Mouse (Mus musculus): ENCODE measurements at regions not wholly inside any gene's neighbourhood (a gene's known extent, or its start where the extent isn't known, plus 50 kb on each side); places are given as distances from the start of the nearest gene placed in this dataset.
"Not testable (repeated sequence)": the region's sequence is repeated elsewhere in the genome, so short reads cannot be mapped to it uniquely, and the experiment has no call there.

DNA sequence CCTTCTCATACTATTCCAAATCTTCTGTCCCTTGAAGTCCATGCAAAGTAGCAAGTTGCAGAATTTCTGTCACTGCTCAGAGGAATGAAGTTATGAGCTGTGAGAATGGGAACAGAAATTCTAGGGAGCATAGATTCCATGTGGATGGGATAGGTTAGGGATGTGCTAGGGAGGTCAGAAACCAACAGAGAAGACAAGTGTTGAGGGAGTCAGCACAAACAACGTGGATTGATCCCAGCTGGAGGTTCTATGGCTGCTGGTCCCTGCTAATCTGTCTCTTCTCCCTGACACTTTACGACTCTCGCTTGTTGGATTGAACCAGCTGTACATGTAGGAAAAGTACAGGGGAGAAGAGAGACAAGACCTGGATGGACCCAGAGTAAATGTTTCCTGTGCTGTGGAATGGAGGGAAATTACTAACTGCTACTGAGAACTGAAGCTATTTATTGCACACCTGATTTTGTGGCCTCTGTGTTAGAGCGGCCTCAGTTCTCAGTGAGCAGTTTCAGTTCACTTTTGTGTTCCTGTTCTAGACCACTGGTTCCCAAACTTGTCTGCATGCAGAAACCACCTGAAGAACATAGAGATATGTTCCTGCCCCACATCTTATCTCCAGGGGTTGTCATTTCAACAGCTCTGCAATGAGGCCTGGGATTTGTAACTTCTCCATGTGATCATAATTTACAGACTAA, 151.0 kb downstream of the Ube2e3 start:
- TF ChIP-seq POLR2A (IDR thresholded peaks at IDR 0.05; ENCODE audit: low read depth, low read length), result no peak
- TF ChIP-seq CTCF (conservative IDR thresholded peaks at IDR 0.05; ENCODE audit: insufficient read depth, insufficient read length, low read depth, low read length), result no peak
- H3K36me3 ChIP-seq (ENCODE audit: control insufficient read depth, insufficient read depth, low read length), result no peaks in the 10 kb centered on the region
- no peak overlapping the region for H3K27ac ChIP-seq (ENCODE audit: insufficient read depth, low read depth, low read length)
- no peaks in the 10 kb centered on the region for H3K4me1 ChIP-seq (ENCODE audit: control insufficient read depth, insufficient read depth, low read length)
- H3K27me3 ChIP-seq (replicated peaks; ENCODE audit: control insufficient read depth, insufficient read depth, low read length), result no peaks in the 10 kb centered on the region
- WGBS, result 55% methylated on average over 4 of the region's 4 CpGs
- H3K4me3 ChIP-seq (ENCODE audit: insufficient read depth, low read depth, low read length), result no peak overlapping the region
- no peak for DNase-seq

DNA sequence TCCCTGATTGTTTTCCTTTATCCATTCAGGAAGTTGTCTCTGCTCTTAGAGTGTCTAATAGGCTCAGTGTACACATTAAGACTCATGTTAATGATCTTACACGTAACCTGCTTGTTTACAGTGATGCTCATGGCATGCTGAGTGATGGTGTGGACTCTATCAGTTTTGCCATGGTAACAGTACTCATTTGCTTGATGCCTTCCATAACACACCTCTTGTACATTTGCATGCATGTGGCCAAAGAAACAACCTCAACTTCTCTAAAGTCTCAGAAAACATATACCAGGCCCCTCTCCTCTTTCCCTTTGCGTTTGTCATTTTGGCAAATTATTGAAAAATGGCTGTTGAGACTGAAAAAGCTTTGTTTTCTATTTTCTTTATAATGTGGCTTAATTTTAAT, 155.0 kb downstream of the Ube2e3 start:
- WGBS, result 90% methylated on average over 2 of the region's 2 CpGs
- TF ChIP-seq CTCF (conservative IDR thresholded peaks at IDR 0.05; ENCODE audit: insufficient read depth, insufficient read length, low read depth, low read length), result no peak
- no peak for DNase-seq
- no peak overlapping the region for H3K27ac ChIP-seq (ENCODE audit: insufficient read depth, low read depth, low read length)
- no peaks in the 10 kb centered on the region for H3K4me1 ChIP-seq (ENCODE audit: control insufficient read depth, insufficient read depth, low read length)
- H3K4me3 ChIP-seq (ENCODE audit: insufficient read depth, low read depth, low read length), result no peak overlapping the region
- H3K27me3 ChIP-seq (replicated peaks; ENCODE audit: control insufficient read depth, insufficient read depth, low read length), result no peaks in the 10 kb centered on the region
- no peaks in the 10 kb centered on the region for H3K36me3 ChIP-seq (ENCODE audit: control insufficient read depth, insufficient read depth, low read length)

DNA sequence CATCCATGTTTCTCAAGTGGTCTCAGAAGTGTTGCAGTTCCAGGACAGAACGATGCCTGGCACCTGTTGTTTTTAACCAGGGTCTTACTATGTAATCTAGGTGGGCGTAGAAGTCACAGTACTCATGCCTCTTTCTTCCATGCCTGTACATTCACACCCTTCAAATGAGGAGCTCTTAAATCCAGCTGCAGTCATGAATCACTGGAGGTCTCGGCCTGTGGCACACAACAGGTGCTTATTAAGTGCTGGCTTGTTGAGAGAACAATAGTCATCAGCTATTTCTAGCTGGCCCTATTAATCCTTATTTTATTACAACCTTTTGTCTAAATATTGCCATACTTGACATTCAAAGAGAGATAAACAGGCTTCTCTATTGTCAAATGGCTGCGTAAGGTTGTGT, 157.8 kb downstream of the Ube2e3 start:
- Histone ChIP-seq H3K36me3 (ENCODE audit: control insufficient read depth, insufficient read depth, low read length) (no peaks in the 10 kb centered on the region), H3K4me1 (ENCODE audit: control insufficient read depth, insufficient read depth, low read length) (no peaks in the 10 kb centered on the region), H3K4me3 (ENCODE audit: insufficient read depth, low read depth, low read length) (no peak overlapping the region), H3K27me3 (replicated peaks; ENCODE audit: control insufficient read depth, insufficient read depth, low read length) (no peaks in the 10 kb centered on the region), H3K27ac (ENCODE audit: insufficient read depth, low read depth, low read length) (no peak overlapping the region)
- 86% methylated on average over 4 of the region's 4 CpGs for WGBS
- DNase-seq, result no peak
- TF ChIP-seq CTCF (conservative IDR thresholded peaks at IDR 0.05; ENCODE audit: insufficient read depth, insufficient read length, low read depth, low read length), result no peak
- TF ChIP-seq POLR2A (IDR thresholded peaks at IDR 0.05; ENCODE audit: low read depth, low read length), result no peak

DNA sequence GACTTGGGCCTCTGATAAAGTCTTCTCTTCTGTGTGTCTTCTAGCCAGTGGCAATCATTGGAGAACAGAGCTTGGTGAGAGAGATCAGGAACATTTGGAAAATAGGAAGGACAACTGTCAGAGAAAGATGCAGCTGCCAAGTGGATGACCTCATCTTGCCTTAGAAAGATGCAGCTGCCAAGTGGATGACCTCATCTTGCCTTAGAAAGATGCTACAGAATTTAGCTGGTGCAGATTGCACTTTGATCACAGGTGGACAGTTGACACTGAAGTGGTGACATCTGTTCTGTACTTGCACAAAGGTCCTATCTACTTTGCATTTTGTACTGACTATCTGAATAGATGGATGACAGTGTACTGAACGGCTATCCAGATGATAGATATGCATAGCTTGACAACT, 163.1 kb downstream of the Ube2e3 start:
- DNase-seq, result no peak
- TF ChIP-seq CTCF (conservative IDR thresholded peaks at IDR 0.05; ENCODE audit: insufficient read depth, insufficient read length, low read depth, low read length) (no peak), POLR2A (IDR thresholded peaks at IDR 0.05; ENCODE audit: low read depth, low read length) (no peak)
- 70% methylated on average over 1 of the region's 1 CpGs for WGBS
- Histone ChIP-seq H3K36me3 (ENCODE audit: control insufficient read depth, insufficient read depth, low read length) (no peaks in the 10 kb centered on the region), H3K4me1 (ENCODE audit: control insufficient read depth, insufficient read depth, low read length) (no peaks in the 10 kb centered on the region), H3K27ac (ENCODE audit: insufficient read depth, low read depth, low read length) (no peak overlapping the region), H3K4me3 (ENCODE audit: insufficient read depth, low read depth, low read length) (no peak overlapping the region), H3K27me3 (replicated peaks; ENCODE audit: control insufficient read depth, insufficient read depth, low read length) (no peaks in the 10 kb centered on the region)

DNA sequence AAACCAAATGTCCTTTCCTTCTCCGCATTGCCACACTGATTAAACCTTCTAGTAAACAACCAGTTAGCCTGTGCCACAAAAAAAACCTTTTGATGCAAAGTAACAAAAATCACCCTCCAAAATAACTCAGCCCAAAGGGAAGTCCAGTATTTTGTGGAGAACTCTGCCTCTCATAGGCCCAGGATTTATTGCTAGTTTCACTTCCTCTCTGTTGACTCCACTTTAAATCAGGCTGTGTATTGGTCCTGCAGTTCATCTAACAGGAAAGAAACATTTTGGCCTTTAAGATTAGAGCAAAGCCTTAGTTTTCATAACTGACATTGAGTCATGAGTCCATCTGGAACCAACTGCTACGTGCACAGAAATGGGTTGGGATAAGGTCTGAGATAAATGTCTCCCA, 168.4 kb downstream of the Ube2e3 start:
- Histone ChIP-seq H3K27ac (ENCODE audit: insufficient read depth, low read depth, low read length) (no peak overlapping the region), H3K4me3 (ENCODE audit: insufficient read depth, low read depth, low read length) (no peak overlapping the region), H3K36me3 (ENCODE audit: control insufficient read depth, insufficient read depth, low read length) (no peaks in the 10 kb centered on the region), H3K27me3 (replicated peaks; ENCODE audit: control insufficient read depth, insufficient read depth, low read length) (no peaks in the 10 kb centered on the region), H3K4me1 (ENCODE audit: control insufficient read depth, insufficient read depth, low read length) (no peaks in the 10 kb centered on the region)
- WGBS, result 66% methylated on average over 2 of the region's 2 CpGs
- DNase-seq, result peak; percentile 26
- TF ChIP-seq POLR2A (IDR thresholded peaks at IDR 0.05; ENCODE audit: low read depth, low read length) (no peak), CTCF (conservative IDR thresholded peaks at IDR 0.05; ENCODE audit: insufficient read depth, insufficient read length, low read depth, low read length) (no peak)

DNA sequence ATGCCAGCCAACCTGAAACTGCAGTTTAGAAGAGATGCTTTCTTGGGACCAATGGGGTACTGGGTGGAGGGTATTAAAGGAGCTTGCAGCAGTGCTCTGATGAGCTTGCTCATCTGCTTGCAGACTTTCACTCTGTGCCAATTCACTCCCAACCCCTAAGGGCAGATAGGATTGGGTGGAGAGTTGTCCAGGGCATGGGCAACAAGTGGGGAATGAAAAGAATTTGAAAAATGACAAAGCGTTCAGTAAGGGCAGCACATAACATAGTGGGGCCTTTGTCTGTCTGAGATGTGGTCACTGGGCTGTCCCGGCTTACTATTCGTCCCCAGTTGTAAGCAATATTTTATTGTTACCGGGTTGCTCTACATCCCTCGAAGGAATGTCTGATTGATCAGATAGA, 170.7 kb downstream of the Ube2e3 start:
- 85% methylated on average over 5 of the region's 5 CpGs for WGBS
- Histone ChIP-seq H3K27me3 (replicated peaks; ENCODE audit: control insufficient read depth, insufficient read depth, low read length) (no peaks in the 10 kb centered on the region), H3K27ac (ENCODE audit: insufficient read depth, low read depth, low read length) (no peak overlapping the region), H3K4me1 (ENCODE audit: control insufficient read depth, insufficient read depth, low read length) (no peaks in the 10 kb centered on the region), H3K4me3 (ENCODE audit: insufficient read depth, low read depth, low read length) (no peak overlapping the region), H3K36me3 (ENCODE audit: control insufficient read depth, insufficient read depth, low read length) (no peaks in the 10 kb centered on the region)
- DNase-seq, result no peak
- TF ChIP-seq POLR2A (IDR thresholded peaks at IDR 0.05; ENCODE audit: low read depth, low read length) (no peak), CTCF (conservative IDR thresholded peaks at IDR 0.05; ENCODE audit: insufficient read depth, insufficient read length, low read depth, low read length) (no peak)

DNA sequence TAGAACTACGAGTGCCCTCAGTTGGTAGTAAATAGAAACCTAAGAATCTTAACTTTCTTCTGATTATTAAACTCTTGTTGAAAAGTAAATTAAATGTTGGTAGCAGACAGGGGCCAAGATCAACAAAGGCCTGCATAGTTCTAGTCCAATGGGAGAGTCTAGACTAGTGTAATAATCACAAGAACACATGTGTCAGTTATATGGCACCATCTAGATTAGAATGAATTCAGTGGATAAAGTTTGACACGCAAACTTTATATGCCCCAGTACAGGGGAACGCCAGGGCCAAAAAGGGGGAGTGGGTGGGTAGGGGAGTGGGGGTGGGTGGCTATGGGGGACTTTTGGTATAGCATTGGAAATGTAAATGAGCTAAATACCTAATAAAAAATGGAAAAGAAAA, 176.9 kb downstream of the Ube2e3 start:
- H3K4me1 ChIP-seq (ENCODE audit: control insufficient read depth, insufficient read depth, low read length); H3K36me3 ChIP-seq (ENCODE audit: control insufficient read depth, insufficient read depth, low read length); DNase-seq; H3K27me3 ChIP-seq (replicated peaks; ENCODE audit: control insufficient read depth, insufficient read depth, low read length); H3K4me3 ChIP-seq (ENCODE audit: insufficient read depth, low read depth, low read length); H3K27ac ChIP-seq (ENCODE audit: insufficient read depth, low read depth, low read length): not testable (repeated sequence)
- 87% methylated on average over 3 of the region's 3 CpGs for WGBS

DNA sequence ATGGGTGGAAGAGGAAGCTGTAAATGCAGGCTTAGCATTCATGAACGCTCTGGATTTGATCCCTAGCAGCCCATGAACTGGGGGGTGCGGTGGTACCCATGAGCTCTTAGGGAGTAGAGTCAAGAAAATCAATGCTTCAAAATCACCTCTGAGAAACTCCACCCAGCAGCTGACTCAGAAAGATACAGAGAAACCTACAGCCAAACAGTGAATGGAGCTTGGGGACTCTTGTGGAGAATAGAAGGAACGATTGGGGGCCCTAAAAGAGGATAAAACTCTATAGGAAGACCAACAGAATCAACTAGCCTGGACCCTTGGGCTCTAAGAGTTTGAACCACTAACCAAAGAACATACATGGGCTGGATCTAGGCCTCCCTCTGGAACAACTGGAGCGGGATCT, 177.6 kb downstream of the Ube2e3 start:
- H3K36me3 ChIP-seq (ENCODE audit: control insufficient read depth, insufficient read depth, low read length), result no peaks in the 10 kb centered on the region
- no peak for TF ChIP-seq POLR2A (IDR thresholded peaks at IDR 0.05; ENCODE audit: low read depth, low read length)
- no peak for TF ChIP-seq CTCF (conservative IDR thresholded peaks at IDR 0.05; ENCODE audit: insufficient read depth, insufficient read length, low read depth, low read length)
- no peaks in the 10 kb centered on the region for H3K27me3 ChIP-seq (replicated peaks; ENCODE audit: control insufficient read depth, insufficient read depth, low read length)
- H3K27ac ChIP-seq (ENCODE audit: insufficient read depth, low read depth, low read length), result no peak overlapping the region
- no peak overlapping the region for H3K4me3 ChIP-seq (ENCODE audit: insufficient read depth, low read depth, low read length)
- 81% methylated on average over 4 of the region's 4 CpGs for WGBS
- no peaks in the 10 kb centered on the region for H3K4me1 ChIP-seq (ENCODE audit: control insufficient read depth, insufficient read depth, low read length)
- no peak for DNase-seq

All from kidney, adult 2 months (tissue).